Mouse (Mus musculus) urinary bladder, postnatal 25 days (tissue): ENCODE results near the gene Kng1.
"Not testable (repeated sequence)": the region's sequence is repeated elsewhere in the genome, so short reads cannot be mapped to it uniquely, and the experiment has no call there.

Experiments used
- DNase-seq: peaks from one replicate; pipeline ENCODE4 v3.0.0; 2022; ENCODE audit warnings: low spot score

Kng1 gene

DNA sequence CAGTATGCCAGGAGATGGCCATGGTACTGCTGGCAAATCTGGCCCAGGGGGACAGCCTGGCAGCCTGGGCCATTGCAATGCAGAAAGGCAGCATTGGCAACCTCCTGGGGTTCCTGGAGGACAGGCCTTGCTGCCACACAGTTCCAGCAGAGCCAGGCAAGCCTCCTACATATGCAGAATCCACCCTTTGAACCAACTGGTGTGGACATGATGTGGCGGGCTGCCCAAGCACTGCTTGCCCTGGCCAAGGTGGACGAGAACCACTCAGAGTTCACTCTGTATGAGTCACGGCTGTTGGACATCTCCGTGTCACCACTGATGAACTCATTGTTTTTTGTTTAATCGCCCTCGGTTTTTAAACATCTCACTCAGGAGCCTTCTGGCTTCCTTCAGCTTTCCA lies 36.5 kb downstream of the Kng1 start:
- DNase-seq = no peak

DNA sequence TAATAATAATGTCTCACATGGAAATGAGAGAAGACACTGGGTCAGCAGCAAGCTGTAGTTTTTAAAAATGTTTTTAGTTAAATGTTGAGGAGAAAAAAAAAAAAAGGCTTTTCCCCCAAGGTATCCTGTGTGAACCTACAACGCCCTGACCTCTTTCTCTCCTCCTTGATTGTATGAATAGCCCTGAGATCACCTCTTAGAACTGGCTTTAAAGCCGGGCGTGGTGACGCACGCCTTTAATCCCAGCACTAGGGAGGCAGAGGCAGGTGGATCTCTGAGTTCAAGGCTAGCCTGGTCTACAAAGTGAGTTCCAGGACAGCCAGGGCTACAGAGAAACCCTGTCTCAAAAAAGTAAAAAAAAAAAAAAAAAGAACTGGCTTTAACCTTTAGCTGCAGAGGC lies 37.9 kb downstream of the Kng1 start:
- DNase-seq = not testable (repeated sequence)

DNA sequence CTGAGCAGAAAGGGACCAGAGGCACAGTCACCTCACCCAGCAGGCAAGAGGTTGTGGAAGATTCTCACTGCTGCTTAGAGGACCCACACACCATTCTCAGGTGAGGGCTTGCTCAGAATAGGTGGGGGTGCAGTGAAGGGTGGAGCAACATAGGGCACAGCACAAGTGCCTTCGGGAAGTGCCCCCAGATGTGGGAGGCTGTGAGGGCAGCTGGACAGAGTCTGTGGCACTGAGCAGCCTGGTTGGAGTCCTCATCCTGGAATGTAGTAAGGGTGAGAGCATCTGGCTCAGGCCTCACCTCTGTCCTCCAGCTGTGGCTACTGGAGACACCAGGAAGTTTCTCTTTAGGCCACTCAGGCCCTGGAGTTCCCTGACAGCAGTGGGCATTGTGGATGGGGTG lies 39.2 kb downstream of the Kng1 start:
- not testable (repeated sequence) for DNase-seq

DNA sequence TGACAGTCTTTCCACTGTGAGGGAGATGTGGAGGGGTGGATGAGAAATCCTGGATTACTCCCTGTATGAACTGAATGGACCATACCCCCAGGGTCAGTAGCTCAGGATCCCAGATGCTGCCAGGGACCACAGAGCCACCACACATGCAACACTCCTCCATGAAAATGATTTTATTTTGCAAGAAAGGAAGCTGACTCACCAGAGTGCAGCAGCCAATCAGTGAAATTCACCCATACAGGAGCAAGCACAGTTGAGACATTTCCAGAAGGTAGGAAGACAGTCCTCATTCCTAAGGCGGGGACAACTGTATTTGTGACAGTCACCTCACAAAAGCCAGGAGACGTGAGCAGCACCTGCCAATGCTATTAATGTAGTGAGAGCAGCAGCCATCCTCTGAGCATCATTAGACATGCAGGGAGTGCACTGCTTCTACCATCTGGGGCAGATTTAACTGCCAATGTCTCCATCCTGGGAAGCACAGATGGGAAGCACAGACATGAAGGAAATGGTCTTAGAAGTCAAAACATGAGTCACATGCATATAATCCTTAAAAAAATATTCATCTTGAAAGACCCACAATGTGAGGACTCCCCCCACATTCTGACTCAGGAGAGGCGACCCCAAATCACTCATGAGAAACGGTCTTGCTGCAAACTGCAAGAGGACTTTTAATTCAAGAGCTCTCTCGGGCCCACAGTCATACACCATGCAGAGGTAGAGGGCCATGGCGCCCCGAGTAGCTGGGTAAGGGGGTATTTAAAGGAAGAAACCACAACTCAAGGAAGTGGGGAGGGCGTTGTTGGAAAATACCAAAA lies 39.8 kb downstream of the Kng1 start:
- not testable (repeated sequence) for DNase-seq

DNA sequence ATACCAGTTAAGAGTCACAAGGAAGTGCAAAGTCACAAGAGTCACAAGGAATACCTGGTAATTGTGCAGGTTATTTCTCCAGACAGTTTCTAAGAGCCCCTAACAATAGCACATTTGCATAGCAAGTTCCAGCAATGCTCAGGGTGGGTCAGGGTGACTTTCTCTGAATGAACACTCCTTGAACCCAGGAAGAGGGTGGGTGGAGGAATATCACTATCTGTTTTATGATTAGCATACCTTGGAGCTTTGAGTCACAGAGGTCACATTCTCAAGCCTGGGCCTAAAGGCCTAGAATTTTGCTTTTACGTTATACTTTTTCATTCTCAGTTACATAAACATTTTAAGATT lies 40.4 kb downstream of the Kng1 start:
- DNase-seq = not testable (repeated sequence)

DNA sequence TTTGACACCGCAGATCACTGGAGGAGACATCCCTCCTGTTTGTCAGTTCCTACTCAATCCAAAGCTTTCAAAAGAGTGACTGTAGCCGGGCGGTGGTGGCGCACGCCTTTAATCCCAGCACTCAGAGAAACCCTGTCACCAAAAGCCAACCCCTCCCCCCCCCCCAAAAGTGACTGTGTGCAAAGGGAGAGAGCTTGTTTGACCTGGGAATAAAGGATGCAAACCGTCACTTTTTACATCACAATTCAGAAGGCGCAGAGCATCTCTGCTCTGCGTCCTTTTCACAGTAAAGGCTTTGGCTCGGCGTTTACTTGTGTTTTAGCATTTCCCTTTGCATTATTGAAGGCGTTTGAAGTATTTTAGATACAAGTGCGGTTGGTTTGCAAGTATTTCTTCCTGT lies 42.0 kb downstream of the Kng1 start:
- no peak for DNase-seq

DNA sequence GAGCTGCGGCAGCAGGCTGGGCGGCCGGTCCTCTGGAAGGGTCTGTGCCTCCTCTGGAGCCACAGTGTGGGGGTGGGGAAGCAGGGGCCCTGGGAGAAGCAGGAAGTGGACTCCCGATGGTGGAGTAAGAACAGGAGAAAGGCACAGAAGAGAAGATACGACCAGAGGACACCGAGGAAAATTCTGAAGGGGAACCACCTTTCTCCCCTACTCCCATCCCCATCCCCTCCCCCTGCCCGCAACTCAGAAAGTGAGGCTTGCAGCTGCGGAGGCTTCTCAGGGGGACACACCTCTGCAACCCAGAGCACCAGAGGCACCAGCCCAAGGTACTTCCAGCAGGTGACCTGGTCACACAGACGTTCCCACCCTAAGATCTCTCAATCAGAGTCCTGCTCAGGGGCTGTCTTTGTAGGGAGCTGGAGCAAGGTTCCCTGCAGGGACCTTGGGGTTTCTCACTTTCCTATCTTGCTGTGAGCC lies 42.5 kb downstream of the Kng1 start:
- no peak for DNase-seq

DNA sequence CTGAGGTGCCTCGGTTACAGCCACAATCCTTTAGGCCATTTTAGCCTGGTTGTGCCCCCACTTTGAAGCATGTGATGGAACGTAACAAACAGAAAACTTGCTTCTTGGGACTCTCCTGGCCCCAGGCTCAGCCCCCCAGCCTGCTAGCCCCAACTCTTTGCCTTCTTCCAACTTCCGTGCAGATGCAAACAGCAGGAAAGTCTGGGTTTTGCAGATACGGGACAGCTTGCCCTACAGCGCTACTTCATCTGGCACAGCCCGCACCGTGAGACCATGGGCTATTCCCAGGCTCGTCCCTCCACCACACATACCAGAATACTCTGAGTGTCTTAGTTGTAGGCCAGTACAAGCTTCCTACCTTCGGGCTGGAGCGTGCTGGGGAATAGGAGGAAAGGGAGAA lies 42.9 kb downstream of the Kng1 start:
- no peak for DNase-seq

DNA sequence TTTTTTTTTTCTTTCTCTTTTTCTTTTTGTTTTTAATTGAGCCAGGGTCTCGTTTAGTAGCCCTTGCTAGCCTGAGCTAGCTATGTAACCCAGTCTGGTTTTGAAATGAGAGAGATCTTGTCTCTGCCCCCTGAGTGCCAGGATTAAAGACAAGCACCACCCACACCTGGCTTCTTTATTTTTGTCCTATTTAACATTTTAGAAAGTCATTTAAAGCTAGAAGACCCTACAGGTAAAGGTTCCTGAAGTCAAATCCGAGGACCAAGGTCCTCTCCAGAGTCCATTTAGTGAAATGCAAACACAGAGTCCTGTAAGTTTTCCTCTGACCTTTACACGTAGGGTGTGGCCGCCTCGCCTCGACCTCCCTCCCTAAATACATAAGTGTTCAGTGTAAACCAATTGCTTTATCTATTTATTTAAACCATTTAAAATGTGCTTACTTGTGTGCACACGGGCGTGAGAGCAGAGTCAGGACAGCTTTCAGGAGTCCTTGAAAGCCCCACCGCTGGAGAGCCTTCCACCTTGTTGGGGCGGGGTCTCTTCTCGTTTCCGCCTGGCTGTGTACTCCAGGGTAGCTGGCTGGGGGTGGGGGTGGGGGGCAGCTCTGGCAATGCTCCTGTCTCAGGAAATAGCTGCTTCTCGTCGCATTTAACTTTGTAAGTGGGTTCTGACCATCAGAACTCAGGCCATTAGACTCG lies 44.8 kb downstream of the Kng1 start:
- DNase-seq = no peak

DNA sequence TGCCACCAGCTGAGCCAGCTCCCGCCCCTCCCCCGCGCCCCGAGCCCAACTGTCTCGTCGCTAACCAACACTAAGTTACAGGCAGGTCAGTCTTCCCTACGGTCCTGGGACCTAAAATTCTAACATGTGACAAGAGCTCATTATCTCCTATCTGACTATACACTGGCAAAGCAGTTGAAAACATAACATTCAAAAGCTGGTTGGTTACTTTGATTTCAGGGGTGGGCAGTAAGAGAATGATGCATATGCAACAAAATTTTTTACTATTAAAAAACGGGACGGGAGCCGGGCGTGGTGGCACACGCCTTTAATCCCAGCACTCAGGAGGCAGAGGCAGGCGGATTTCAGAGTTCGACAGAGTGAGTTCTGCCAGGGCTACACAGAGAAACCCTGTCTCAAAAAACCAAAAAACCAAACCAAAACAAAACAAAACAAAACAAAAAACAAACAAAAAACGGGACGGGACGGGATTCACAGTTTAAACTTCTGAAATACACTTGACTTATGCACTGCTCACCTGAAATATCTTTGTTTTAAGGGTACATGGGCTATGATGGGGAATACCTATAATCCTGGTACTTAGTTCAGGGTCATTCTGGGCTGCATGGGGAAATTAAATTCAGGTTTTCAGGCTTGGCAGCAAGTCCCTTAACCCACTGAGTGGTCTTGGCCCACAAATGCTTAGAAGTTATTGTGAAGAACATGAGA lies 45.5 kb downstream of the Kng1 start:
- DNase-seq = no peak

DNA sequence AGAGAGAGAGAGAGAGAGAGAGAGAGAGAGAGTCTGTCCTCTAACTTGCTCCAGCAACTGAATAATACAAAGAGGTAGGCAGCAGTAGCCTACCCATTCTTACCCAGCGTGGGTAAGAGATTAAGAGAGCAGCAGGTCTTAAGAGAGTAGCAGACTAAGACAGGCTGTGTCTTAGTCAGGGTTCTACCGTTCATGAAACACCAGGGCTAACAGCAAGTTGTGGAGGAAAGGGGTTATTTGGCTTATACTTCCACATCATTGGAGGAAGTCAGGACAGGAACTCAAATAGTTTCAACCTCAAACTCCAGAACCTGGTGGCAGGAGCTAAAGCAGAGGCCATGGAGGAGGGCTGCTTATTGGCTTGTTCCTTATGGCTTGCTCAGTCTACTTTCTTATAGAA lies 46.2 kb downstream of the Kng1 start:
- no peak for DNase-seq

DNA sequence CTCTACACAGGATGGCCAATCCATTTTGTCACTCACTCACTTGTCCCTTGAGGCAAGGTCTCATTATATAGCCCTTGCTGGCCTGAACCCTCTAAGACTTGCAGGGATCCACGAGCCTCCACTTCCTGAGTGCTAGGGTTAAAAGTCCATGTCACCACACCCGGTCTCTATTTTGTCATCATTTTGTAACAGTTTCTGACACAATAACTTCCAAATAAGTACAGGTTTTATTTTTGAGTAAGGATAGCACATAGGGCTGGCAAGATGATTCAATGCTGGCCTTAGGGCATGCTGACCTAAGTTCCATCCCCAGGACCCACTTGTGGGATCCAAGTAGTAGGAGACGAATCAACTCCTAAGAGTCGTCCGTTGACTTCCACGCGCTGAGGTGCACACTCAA lies 48.5 kb downstream of the Kng1 start:
- no peak for DNase-seq

DNA sequence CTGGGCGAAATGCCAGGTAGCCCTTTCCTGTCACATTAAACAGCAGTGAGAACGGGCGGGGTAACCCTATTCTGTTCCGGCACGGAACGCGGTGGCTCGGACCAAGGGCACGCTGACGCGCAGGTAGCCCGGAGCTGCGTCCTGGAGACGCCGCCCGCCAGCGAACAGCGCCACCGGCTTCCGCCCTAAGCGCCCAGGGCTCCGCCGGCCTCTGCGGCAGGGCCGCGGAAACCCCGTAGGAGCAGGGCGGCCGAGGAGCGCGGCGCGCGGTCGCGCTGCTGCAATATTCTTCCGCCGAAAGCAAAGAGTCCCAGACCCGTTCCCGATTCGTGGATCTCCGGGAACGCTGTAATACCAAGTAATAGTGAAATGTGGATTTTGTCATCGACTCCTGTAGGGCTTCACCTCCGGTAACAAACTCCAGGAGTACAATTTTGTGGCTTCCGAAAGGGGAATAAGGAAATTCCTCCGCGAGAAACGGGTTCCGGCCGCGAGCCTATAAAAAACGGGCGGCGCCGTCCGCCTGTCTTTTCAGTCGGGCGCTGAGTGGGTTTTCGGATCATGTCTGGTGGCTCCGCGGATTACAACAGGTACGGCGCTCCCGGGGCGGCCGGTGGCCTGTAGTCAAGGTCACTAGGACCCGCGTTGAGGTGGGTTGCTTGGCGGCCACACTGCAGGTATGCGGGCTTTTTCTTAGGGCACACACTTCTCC lies 49.7 kb downstream of the Kng1 start, which contains the start of gene Eif4a2:
TSS of gene Eif4a2 (plus strand) at position 214 of the 712 bp plus-strand sequence.
- DNase-seq = peak; percentile 92

DNA sequence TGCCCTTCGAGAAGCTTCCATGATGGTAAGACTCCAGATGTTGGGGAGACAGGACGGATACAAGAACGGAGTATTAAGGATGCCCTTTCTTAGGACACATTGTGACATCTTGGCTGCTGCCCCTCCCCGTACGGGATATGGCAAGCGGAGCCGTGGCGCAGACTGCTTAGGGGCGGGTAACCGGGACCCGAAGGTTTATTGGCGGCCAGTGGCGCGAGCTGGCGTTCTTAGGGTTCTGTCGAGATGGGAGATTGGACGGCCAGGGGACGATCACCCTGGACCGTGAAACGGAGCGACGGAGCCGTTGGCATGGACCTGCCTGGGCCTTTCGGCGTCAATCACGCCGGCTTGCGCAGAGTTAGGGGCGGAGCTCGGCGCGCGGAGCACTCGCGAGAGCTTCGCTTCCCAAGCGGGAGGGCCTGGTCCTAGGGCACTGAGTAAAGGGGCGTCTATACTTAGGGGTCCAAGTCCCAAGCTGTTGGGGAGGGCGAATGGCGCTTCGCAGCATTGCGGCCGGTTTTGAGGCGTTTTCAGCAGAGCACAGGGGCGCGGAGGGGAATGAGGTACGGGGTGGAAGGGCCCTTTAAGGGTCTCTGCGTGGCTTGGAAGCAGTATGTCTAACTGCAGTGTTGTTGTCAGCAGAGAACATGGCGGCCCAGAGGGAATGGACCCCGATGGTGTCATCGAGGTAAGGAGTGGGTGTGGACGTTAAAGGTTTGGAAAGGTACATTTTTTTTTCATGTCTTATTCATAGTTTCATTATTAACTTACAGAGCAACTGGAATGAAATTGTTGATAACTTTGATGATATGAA lies 50.5 kb downstream of the Kng1 start:
- DNase-seq = peak; percentile 70

DNA sequence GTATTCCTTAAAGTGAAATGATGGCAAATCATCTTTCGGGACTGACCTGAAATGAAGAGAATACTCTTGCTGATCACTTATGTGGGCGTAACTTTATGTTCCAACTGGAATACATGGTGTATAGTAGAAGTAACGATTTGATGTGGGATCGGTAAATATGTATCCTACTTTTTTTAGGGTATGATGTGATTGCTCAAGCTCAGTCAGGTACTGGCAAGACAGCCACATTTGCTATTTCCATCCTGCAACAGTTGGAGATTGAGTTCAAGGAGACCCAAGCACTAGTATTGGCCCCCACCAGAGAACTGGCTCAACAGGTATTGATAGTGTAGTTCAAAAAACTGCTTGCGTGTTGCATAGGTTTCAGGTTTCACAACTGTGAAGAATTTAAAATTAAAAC lies 51.3 kb downstream of the Kng1 start:
- no peak for DNase-seq

DNA sequence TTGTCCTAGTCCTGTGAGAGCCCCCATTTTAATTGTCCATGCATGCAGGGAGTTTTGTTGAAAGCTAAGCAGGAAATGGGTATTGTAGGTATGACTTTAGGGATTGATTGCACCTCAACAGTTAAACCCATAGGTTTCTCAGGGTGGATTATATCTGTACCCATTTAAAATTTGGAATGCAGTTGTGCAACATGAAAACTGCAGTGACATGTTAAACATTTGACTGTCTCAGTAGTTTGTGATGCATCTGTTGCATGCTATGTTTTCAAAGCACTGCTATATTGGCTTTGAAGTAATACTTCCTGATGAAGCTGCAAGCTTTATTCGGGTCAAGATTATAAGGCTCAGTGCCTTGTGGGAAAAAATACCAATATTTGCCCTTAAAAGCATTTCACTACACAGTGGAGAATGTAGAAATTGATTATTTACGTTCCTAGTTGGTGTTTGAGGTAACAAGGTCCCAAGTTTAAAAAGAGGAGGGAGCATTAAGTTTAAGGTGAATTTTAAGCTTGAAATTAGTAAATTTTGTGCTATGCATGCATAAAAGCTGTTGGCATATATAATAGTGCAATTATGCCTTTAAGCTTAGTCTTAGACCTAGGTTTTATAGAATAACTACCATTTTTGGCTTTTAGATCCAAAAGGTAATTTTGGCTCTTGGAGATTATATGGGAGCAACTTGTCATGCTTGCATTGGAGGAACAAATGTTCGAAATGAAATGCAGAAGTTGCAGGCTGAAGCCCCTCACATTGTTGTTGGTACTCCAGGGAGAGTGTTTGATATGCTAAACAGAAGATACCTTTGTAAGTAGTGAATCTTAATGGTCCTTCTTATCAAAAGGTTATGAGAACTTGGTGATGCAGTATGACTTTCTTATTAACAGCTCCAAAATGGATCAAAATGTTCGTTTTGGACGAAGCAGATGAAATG lies 52.0 kb downstream of the Kng1 start:
- DNase-seq = no peak

DNA sequence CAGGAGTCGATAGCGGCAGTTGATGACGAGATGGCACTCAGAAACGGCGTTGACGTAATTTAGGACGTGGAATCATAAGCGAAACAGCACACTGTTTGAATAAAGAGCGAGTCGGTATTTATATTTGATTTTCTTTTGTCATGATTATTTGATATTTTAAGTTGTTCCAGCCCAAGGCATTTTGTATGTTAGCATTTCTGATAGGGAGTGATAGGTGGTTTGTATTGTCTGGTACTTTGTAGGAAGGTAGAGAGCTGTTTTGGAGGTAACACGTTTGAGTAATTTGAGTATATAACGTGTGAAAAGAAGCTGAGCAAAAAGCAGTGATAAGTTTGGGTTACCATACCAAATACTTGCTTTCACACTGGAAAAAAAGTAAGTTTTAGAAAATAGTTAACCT lies 54.7 kb downstream of the Kng1 start:
- no peak for DNase-seq

DNA sequence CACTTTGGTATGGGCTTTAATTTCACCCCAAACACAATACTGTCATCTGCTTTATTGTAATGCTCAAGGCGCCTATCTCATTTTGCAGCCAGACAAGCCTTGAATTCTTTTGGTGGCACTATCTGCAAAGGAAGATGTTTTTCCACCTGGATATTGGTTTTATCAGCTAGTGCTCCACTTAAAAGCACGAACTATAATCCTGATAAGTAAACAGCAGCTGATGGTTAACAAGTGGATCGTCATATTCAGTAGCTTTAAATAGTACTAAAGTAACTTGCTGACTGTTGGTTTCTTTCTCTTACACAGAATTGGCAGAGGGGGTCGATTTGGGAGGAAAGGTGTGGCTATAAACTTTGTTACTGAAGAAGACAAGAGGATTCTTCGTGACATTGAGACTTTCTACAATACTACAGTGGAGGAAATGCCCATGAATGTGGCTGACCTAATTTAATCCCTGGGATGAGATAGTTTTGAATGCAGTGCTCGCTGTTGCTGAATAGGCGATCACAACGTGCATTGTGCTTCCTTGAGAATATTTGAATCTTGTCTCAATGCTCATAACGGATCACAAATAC lies 55.3 kb downstream of the Kng1 start:
- no peak for DNase-seq

DNA sequence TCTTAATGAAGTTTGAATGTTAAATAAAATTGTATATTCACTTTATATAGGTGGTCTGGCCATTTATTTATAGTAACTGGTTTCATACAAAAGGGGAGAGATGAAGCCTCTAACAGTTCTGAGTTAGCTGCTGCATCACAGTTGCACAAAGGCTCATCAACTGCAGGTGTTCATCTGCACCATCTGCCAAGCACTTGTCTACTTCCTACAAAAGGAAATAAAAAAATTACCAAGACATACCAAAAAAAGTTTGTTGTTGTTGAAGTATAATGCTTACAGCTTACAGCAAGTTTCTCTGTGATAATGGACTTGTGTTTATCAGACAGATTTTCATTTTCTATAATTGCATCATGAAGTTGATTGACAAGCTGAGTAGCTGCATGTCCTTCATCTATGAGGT lies 56.2 kb downstream of the Kng1 start:
- no peak for DNase-seq
